Mouse (Mus musculus) thymus, postnatal 4 days (tissue): ENCODE results near the gene Serhl.
"Not testable (repeated sequence)": the region's sequence is repeated elsewhere in the genome, so short reads cannot be mapped to it uniquely, and the experiment has no call there.

Experiments
- DNase-seq: peaks from one replicate; pipeline ENCODE4 v3.0.0; 2021

Gene Serhl

GRCm38 (mm10) chr15:83085901-83086300 lies 3.4 kb upstream of the Serhl start:
- peak; percentile 90 for DNase-seq

DNA sequence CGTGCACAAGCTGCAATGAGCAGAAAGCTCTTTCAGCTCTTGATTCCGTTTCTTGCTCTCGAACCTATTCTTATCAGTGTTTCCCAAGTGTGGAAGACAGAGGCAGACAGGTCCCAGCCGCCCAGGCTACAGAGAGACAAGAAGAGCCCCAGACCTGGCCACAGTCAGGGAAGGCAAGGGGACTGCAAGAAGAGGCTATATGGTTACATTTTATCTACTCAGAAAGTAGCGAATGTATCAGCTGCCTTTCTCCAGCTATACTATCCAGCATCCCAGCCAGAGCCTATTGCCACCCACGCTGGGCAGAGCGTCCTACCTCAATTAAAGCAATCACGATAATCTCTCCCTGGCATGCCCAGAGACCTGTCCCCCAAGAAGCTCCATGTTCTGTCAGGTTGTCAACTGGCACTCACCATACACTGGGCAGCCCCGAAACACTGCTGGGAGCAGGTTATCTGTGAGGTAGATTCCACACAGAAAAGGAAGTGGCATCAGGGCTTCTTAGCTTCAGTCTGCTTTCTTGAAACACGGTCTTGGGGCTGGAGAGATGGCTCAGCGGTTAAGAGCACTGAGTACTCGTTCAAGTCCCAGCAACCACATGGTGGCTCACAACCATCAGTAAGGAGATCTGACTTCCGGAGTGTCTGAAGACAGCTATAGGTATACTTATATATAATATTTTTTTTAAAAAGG lies 2.5 kb upstream of the Serhl start:
- DNase-seq = no peak

- DNase-seq = no peak
Measured at GRCm38 (mm10) chr15:83088495-83089428, 544 bp upstream of the Serhl start.

DNA sequence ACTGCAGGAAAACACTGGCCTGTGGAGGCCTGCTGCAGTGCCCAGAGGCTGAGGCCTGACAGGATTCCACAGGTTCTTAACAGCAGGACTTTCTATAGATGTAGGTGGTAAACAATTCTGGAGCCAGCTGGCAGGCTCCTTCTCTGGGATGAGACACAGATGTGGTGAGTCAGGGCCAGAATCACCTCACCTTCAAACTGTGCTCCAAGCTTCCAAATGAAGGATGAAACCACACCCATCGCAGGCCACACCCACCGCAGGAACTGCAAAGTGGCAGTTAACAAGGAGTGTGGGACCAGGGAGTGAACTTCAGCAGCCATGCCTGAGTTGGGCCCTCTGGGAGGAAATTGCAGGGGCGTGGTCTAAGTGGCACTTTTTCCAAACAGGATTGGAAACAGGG lies 1.6 kb downstream of the Serhl start:
- DNase-seq = no peak

DNA sequence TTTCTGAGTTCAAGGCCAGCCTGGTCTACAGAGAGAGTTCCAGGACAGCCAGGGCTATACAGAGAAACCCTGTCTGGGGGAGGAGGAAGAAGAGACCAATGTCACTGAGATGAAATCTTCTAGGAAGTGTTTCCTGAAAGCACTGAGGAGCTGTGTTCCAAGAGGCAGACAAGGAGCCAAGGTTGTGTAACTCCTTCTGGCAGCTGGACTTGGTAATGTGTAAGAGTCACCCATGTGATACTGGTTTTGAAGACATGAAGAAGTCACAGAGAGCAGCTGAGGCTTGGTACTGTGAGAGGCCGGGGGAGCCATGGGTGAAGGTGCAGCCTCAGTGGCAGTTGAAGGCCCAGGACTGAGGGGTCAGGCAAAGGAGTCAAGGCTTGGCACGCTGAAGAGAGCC lies 4.4 kb downstream of the Serhl start:
- no peak for DNase-seq

DNA sequence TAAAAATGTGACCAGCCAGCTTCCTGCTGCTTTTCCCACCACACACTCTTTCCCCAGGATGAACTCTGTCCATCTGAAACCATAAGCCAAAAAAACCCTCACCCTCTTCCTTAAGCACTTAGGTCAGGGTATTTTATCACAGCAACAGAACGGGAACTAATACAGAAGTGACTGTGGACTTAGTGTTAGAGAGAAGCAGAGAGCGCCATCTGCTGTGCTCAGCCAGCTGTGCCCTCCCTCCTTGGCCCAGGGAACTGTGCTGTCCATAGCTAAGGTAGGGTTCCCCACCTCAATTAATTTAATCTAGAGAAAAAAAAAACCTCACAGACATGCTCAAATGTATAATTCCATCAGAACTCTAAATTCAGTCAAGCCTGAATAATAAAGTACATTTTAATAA lies 6.6 kb downstream of the Serhl start:
- DNase-seq = peak; percentile 62

DNA sequence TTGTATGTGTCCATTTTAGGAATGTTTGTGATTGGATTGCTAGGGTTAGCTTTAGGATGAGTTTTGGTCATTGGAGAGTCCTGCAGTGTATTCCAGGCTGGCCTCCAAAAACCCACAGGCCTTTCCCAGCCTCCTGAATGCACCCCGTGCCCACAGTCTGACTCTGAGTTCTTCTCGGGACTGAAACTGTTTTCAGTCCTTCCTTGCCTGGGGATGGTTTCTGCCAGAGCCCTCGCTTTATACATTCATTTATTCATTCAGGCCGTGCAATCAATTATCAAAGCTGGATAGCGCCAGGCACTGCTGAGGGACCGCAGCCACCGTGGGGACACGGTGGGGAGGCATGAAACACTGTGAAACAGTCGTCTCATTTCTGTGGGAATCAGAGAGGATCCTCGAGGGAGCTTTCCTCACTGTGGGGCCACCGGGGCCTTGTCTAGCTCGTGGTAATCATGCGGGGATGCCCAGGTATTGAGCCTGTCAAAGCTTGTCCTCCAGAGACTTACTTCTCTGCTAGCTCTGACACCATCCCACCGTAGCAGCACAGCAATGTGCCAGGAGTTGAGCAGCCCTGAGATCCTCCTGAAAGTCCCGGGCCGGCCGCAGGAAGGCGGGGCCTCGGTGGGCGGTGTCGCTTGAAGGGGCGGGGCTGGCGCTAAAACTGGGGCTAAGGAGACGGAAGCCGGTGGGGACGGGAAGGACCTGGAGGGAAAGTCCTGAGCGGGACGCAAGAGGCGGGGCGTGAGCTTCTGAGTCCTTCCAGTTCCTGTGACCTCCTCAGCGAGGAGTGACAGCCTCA lies 10.4 kb downstream of the Serhl start:
- peak; percentile 95 for DNase-seq

DNA sequence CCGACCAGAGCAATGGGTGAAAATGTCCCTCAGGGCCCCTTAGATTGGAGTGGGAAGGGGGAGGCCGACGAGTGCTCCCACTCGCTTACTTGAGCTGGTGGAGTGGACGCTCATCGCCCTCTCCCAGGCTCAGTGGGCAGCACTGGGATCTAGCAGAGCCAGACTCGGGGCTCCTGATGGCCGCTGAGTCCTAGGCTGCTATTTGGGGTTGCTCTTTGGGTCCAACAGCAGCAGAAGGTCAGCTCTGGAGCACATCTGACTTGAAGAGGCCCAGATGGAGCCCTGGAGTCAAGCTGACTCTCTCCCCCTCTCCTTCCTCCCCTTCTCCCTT lies 11.0 kb downstream of the Serhl start:
- no peak for DNase-seq

DNA sequence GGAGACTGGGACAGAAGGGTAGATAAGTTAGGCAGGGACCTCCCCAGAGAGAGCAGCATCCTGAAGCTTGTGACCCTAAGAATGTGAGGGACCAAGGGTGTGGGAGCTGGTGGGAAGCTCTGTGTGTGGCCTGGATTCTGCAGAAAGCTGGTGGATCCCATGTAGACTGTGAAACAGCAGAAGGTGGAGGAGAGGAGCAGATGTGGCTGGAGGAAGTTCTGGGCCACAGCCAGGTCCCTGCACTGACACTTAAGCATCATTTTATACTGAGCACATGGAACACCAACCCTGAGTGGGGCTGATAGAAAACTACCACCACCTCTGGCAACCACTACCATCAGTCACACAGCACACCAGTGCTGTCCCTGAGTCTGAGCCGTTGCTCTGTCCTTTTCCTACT lies 13.8 kb downstream of the Serhl start:
- no peak for DNase-seq

DNA sequence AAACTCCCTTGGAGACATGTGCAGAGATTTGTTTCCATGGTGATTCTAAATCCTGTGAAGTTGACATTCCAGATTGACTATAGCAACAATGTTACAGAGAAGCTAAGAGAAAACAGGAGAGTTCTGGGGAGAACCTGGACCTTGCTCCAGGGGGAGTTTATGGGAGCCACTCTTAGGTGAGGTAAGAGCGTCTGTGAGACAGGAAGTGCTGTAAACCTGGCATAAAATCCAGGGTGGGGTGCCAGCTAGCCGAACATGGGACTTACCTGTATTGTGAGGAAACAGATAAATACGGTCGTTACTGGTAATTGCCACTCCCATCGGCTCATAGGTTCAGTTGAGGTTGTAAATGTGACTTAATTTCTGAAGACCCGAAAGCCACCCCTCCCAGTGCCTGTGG lies 17.1 kb downstream of the Serhl start:
- no peak for DNase-seq

DNA sequence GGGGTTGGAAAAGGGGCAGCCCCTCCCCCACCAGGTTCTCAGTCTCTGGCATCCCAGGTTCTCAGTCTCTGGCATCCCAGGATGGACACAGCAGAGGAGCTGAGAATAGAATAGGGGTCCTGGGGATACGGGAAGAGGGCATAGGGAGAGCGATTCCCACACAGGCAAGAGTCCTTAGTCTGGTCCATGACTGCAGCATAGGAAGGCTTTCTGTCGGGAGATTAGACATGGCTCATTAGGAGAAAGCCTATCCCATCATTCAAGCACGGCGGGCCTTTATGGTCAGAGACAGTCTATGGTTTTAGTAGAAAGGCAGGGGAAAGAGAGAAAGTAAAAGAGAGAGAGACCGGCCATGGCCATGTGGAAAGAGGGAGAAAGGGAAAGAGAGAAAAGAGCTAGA lies 18.5 kb downstream of the Serhl start:
- no peak for DNase-seq

DNA sequence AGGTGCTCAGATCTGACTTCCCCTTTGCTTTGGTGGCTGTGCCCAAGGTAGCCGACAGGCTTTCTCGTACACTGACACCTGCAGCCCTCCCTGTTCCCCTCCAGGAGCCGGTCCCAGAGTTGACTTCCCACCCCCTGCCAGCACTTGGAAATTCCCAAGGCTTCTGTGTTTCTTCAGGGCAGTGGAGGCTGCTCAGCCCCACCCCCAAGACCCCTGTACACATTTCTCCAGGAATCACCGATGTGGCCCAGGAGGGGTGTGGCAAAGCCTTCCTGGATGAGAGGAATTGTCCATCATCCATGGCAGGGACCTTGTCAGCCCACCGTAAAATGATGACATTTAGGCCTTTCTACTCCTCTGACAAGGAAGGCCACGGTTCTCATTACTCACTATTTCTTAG lies 22.0 kb downstream of the Serhl start:
- DNase-seq = no peak

- no peak for DNase-seq
Measured at GRCm38 (mm10) chr15:83111874-83112273, 22.6 kb downstream of the Serhl start.

DNA sequence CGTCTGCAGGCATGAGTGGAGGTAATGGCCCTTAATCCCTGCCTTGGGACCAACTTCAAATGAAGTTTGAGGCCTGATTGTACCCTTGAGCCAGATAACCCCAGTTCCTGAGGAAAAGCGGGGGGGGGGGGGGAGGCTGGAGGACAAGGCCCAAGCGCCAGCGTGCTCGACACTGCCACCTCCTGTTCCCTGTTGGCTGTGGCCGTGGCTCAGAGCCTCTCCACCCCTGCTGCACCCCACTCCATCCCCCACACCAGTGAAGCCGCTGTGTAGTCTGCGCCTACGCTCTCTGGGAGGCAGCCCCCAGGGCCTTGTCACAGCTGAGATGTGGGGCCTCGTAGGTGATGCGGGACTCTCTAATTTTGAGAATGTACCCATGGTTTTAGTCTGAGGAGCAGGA lies 23.6 kb downstream of the Serhl start:
- peak; percentile 86 for DNase-seq

- no peak for DNase-seq
Measured at GRCm38 (mm10) chr15:83114106-83114505, 24.8 kb downstream of the Serhl start.

GRCm38 (mm10) chr15:83115071-83115470 lies 25.8 kb downstream of the Serhl start:
- no peak for DNase-seq

- DNase-seq = no peak
Measured at GRCm38 (mm10) chr15:83118360-83118759, 29.1 kb downstream of the Serhl start.

DNA sequence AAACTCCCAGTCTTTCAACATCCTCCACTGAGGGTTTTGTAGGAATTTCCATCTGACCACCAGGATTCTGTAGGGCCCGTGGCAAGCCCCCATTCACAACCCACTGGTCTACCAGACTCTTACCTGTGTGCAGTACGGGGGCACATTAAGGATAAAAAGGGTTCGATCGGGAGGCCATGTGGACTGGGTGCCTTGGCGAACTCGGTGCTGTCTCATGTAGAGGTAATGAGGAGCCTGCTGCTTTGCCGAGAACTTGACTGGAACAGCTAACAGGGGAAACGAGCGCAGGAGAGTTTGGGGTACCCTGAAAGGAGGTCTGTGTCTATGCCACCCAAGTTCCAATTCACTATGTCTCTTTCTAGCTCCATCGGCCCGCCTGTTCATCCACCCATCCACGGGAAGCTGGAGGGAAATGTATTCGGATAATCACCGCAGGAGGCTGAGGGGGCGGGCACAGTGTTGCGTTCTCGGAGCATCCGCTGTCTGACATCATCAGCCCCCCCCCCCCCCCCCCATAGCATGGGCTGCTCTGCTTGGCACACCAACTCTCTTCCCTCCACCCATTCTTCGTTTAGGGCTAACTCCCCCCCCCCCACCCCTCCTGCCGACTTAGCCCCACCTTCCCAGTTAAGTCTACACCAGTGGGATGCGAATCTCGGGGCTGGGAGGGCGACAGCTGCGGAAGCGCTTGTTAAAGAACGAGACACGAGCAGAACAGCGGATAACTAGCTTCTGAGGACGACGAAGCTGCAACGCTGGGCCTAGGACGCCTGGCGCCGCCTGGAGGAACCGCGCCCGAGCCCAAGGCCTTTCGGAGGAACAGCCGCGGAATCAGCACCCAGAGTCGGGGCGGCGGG lies 32.6 kb downstream of the Serhl start:
- peak; percentile 73 for DNase-seq

DNA sequence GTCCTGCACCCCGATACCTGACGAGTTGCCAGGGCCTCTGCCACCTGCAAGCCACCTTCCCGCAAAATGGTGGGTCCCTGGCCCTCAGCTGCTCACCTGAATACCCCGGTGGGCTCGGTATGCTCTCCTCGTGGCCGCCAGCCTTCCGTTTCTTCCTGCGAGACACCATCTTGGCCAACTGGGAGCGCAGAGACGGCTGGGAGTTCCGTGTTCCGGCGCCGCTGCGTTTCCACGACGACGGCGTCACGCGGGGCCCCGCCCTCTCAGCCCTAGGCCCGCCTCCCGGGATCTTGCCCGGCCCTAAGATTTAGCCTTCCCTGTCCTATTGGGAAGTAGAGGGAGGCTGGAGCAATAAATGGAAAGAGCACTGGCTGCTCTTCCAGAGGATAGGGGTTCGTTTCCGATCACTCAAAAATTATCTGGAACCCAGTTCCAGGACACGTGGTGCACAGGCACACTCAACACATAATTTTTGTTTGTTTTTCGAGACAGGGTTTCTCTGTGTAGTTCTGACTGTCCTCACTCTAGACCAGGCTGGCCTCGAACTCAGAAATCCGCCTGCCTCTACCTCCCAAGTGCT lies 33.4 kb downstream of the Serhl start, which contains the start of gene Rrp7a:
Gene Rrp7a, minus strand, starts transcription at position 236 of the 580 bp plus-strand sequence.
- DNase-seq = peak; percentile 90

DNA sequence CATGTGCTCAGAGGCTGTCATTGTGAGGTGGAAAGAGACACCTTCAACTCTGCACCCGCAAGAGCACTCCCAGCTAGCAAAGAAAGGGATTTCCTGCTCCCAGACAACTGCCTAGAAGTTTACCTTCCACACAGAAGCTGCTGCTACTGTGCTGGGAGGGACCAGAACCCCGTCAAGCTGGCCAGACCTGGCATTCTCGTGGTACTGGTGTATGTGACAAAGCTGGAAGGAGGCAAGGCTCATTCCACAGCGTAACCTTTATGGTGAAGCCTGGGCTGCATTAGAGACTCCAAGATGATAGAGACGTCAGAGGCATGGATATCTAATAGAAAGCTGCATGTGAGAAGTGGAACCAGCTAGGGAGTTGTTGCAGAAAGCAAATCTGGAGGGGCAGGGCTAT lies 35.3 kb downstream of the Serhl start:
- DNase-seq = no peak

GRCm38 (mm10) chr15:83126582-83126981 lies 37.3 kb downstream of the Serhl start:
- DNase-seq = no peak

GRCm38 (mm10) chr15:83127037-83127436 lies 37.7 kb downstream of the Serhl start:
- not testable (repeated sequence) for DNase-seq
